Mouse (Mus musculus): ENCODE measurements around the gene Erf.
A peak's percentile ranks its signal among the peaks of the same experiment; 100 is the strongest.

Gene Erf

GRCm38 (mm10) chr7:25250141-25250972, at the start of gene Erf:
Erf (minus strand) TSS chr7:25250761.
- no peak for DNase-seq (ENCODE audit: low read depth, low spot score)

GRCm38 (mm10) chr7:25297454-25298325, 47.1 kb upstream of the Erf start, which contains the start of gene Pafah1b3:
Pafah1b3 (minus strand) TSS chr7:25297986.
- DNase-seq (ENCODE audit: low read depth, low spot score), result peak; percentile 91

- DNase-seq (ENCODE audit: low read depth, low spot score), result no peak
Observed at GRCm38 (mm10) chr7:25296945-25297453, 46.4 kb upstream of the Erf start.

- no peak for DNase-seq (ENCODE audit: low read depth, low spot score)
Observed at GRCm38 (mm10) chr7:25294960-25295722, 44.6 kb upstream of the Erf start.

- DNase-seq (ENCODE audit: low read depth, low spot score), result no peak
Observed at GRCm38 (mm10) chr7:25294495-25294894, 43.9 kb upstream of the Erf start.

- DNase-seq (ENCODE audit: low read depth, low spot score), result no peak
Observed at GRCm38 (mm10) chr7:25293191-25293739, 42.7 kb upstream of the Erf start.

GRCm38 (mm10) chr7:25292107-25292506, 41.5 kb upstream of the Erf start:
- no peak for DNase-seq (ENCODE audit: low read depth, low spot score)

GRCm38 (mm10) chr7:25290911-25291310, 40.4 kb upstream of the Erf start:
- DNase-seq (ENCODE audit: low read depth, low spot score), result no peak

- no peak for DNase-seq (ENCODE audit: low read depth, low spot score)
Observed at GRCm38 (mm10) chr7:25290463-25290862, 39.9 kb upstream of the Erf start.

- DNase-seq (ENCODE audit: low read depth, low spot score), result no peak
Observed at GRCm38 (mm10) chr7:25289925-25290324, 39.4 kb upstream of the Erf start.

GRCm38 (mm10) chr7:25288721-25289120, 38.2 kb upstream of the Erf start:
- DNase-seq (ENCODE audit: low read depth, low spot score), result no peak

GRCm38 (mm10) chr7:25288011-25288410, 37.5 kb upstream of the Erf start:
- DNase-seq (ENCODE audit: low read depth, low spot score), result no peak

- DNase-seq (ENCODE audit: low read depth, low spot score), result no peak
Observed at GRCm38 (mm10) chr7:25286989-25287388, 36.4 kb upstream of the Erf start.

GRCm38 (mm10) chr7:25285511-25286238, 35.1 kb upstream of the Erf start:
- DNase-seq (ENCODE audit: low read depth, low spot score), result no peak

- no peak for DNase-seq (ENCODE audit: low read depth, low spot score)
Observed at GRCm38 (mm10) chr7:25284766-25285165, 34.2 kb upstream of the Erf start.

- no peak for DNase-seq (ENCODE audit: low read depth, low spot score)
Observed at GRCm38 (mm10) chr7:25284171-25284570, 33.6 kb upstream of the Erf start.

- DNase-seq (ENCODE audit: low read depth, low spot score), result no peak
Observed at GRCm38 (mm10) chr7:25283637-25284036, 33.1 kb upstream of the Erf start.

GRCm38 (mm10) chr7:25282731-25283211, 32.2 kb upstream of the Erf start:
- DNase-seq (ENCODE audit: low read depth, low spot score), result no peak

GRCm38 (mm10) chr7:25281734-25282601, 31.4 kb upstream of the Erf start:
- DNase-seq (ENCODE audit: low read depth, low spot score), result peak; percentile 90

Data from WW6 (cell line).